Mouse (Mus musculus) midbrain, postnatal 0 days (tissue): ENCODE data around the gene Sds. TPM values are rescaled to one million over a fixed set of nuclear protein-coding genes. Genes with fewer than 3 reads are reported as not detected.

Experiments
- ATAC-seq: fragments of 200-750 bp; cut with Nextera tagmentation; 2 replicates; pipeline ENCODE4 v1.8.0; 2017; ENCODE audit warnings: moderate number of reproducible peaks, mild to moderate bottlenecking, moderate TSS enrichment, moderate library complexity; ENCODE audit not compliant: low FRiP score
- DNase-seq: peaks from one replicate; pipeline ENCODE4 v3.0.0-alpha.2; 2015; ENCODE audit warnings: low spot score
- H3K27ac ChIP-seq: fragments of 300-500 bp; sonication (generic); 2 replicates; pipeline ENCODE4 v1.5.1; 2014; ENCODE audit warnings: low read depth, mild to moderate bottlenecking, low read length, mixed read lengths
- H3K27me3 ChIP-seq: fragments of 300-500 bp; sonication (generic); 2 replicates; pipeline ENCODE4 v1.6.1; 2014; ENCODE audit warnings: low read length, control low read depth, mixed read lengths; ENCODE audit not compliant: insufficient read depth
- H3K36me3 ChIP-seq: fragments of 300-500 bp; sonication (generic); 2 replicates; pipeline ENCODE4 v1.6.1; 2014; ENCODE audit warnings: low read length, control low read depth, mixed read lengths; ENCODE audit not compliant: insufficient read depth
- H3K4me1 ChIP-seq: fragments of 300-500 bp; sonication (generic); 2 replicates; pipeline ENCODE4 v1.6.1; 2014; ENCODE audit warnings: mild to moderate bottlenecking, control low read depth, antibody characterized with exemption, low read length, mixed read lengths; ENCODE audit not compliant: insufficient read depth
- H3K4me2 ChIP-seq: fragments of 300-500 bp; sonication (generic); 2 replicates; pipeline ENCODE4 v1.6.1; 2014; ENCODE audit warnings: low read depth, mild to moderate bottlenecking, low read length, mixed read lengths; ENCODE audit not compliant: poor library complexity, severe bottlenecking
- H3K4me3 ChIP-seq: fragments of 300-500 bp; sonication (generic); 2 replicates; pipeline ENCODE4 v1.5.1; 2014; ENCODE audit warnings: low read depth, mild to moderate bottlenecking, low read length, moderate library complexity
- H3K9ac ChIP-seq: fragments of 300-500 bp; sonication (generic); replicated peaks from 2 replicates; pipeline ENCODE4 v1.6.1; 2014; ENCODE audit warnings: mild to moderate bottlenecking, low read length, moderate library complexity, mixed read lengths; ENCODE audit not compliant: poor library complexity, severe bottlenecking
- H3K9me3 ChIP-seq: fragments of 300-500 bp; sonication (generic); 2 replicates; pipeline ENCODE4 v1.6.1; 2016; ENCODE audit warnings: low read length, control low read depth
- CTCF ChIP-seq: IDR thresholded peaks from 2 replicates; pipeline ENCODE4 v1.5.1; 2016; ENCODE audit warnings: antibody characterized with exemption, mild to moderate bottlenecking
- WGBS: fragments of 180-500 bp; shearing (Covaris S2); extraction: QIAGEN DNeasy Blood & Tissue Kit; methylation state at CpG from one replicate; pipeline ENCODE4 v1.1.7; 2014; 5-methylcytosine and 5-hydroxymethylcytosine counted together
- polyA plus RNA-seq: library from polyadenylated mRNA; unstranded; fragments of >200 nt; fragmentation: Nextera tagmentation; extraction: Ambion mirVana; gene quantifications from 2 replicates; pipeline ENCODE4 v1.2.1, GENCODE M21; 2015
- total RNA-seq: library from RNA; depleted of rRNA; stranded (reverse); fragments of >200 nt; gene quantifications from 2 replicates; pipeline ENCODE4 v1.2.3, GENCODE M21; 2014

Sds gene
- total and polyA plus RNA-seq, 2 experiments from 2014 or later, result 0.17 TPM; not detected in 1

DNA sequence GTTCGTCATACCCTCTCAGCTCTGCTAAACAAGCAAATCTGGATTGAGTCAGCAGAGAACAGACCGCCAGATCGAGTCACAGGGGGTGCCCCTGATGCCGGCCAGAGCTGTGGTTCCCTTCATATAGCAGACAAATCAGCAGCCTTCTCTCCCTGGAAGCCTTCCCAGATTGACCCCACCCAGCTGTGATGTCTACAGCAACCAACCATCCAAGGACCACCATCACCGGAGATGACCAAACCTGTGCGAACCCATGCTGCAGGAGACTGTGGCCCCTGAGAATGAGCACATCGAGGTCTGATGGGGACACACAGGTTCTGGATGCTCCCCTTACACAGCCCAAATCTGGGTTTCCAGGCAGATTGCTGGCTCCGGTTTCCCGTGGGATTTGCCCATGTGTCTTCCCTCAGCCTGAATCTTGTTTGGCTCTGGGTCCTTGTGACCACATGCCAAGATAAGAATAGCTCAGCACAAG is 25.9 kb downstream of the Sds start:
- WGBS, result 58% methylated on average over 9 of the region's 9 CpGs
- DNase-seq, result no peak
- peaks cover 10% of the 10 kb centered on the region; the same call in 1 of the 2 replicates for H3K4me1 ChIP-seq
- no peaks in the 10 kb centered on the region for H3K27me3 ChIP-seq
- no peak overlapping the region for H3K27ac ChIP-seq
- ATAC-seq, result no peak
- peak overlapping the region; percentile 86; the same call in 1 of the 2 replicates for H3K9ac ChIP-seq
- peak overlapping the region; percentile 57 for H3K4me3 ChIP-seq
- peaks cover 11% of the 10 kb centered on the region; the same call in 1 of the 2 replicates for H3K36me3 ChIP-seq
- TF ChIP-seq CTCF, result no peak
- no peaks in the 10 kb centered on the region for H3K9me3 ChIP-seq
- peak overlapping the region; percentile 91 for H3K4me2 ChIP-seq

DNA sequence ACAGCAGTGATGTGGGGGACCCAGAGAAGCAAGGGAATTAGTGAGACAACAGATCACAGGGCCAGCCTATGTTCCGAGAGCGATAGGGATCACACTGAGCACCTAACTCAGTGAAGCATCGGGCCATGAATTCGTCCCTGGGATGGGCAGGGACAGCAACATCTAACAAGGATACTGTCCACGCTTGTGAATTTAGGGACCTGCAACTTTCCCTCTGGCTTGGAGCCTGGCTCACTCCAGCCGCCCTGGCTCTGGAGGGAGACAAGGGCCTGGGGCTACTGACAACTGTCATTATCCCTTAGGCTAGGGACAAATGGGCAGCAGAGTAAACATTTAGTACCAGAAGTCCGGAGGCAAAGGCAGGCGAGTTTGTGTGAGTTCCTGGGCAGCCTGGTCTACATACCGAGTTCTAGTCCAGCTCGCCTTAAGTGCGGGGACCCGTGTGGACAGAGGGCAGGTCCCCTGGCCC is 26.4 kb downstream of the Sds start:
- no peak for TF ChIP-seq CTCF
- peak overlapping the region; percentile 91 for H3K4me2 ChIP-seq
- H3K36me3 ChIP-seq, result peaks cover 6% of the 10 kb centered on the region; the same call in 1 of the 2 replicates
- DNase-seq, result no peak
- H3K27ac ChIP-seq, result 0 out of 2 replicates have a peak overlapping the region, but pooled peaks have one; percentile 4
- peaks cover 10% of the 10 kb centered on the region; the same call in 1 of the 2 replicates for H3K4me1 ChIP-seq
- no peaks in the 10 kb centered on the region for H3K9me3 ChIP-seq
- peak overlapping the region; percentile 86 for H3K9ac ChIP-seq
- no peak for ATAC-seq
- 6% methylated on average over 12 of the region's 12 CpGs for WGBS
- peak overlapping the region; percentile 57 for H3K4me3 ChIP-seq
- no peaks in the 10 kb centered on the region for H3K27me3 ChIP-seq

DNA sequence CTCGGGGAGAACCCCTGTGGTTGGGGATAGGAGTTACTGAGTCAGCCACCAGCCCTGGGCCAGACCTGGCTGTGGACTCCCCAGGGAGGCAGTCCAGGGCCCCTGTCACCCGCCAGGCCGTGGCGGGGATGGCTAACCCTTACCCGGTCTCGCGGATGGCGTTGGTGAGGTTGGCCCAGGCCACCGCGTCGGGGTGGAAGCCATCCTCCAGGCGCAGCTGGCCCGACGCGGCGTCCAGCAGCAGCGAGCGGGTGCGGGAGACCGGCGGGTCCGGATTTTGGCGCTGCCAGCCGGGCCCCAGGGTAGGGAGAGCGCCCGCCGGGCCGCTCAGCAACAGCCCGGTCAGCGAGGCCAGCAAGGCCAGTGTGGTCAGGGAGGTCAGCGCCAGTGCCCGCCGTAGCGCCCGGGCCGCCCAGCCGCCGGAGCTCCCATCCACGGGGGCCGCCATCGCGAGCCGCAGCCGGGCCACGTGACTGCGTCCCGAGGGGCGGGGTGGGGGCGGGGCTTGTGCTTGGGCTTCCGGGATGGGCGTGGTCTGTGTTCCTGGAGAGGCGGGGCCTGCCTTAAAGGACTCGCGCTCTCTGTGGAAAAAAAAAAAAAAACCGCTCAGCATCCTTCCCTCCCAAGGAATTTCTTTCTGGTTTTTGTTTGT is 26.9 kb downstream of the Sds start, which contains the start of gene Plbd2:
Plbd2 (minus strand) TSS at position 482 of the 652 bp plus-strand sequence.
- Histone ChIP-seq H3K4me3 (peak within 1 kb of the TSS; percentile 57), H3K4me2 (peak within 1 kb of the TSS; percentile 91), H3K27me3 (no peaks in the 10 kb centered on the region), H3K4me1 (peaks cover 10% of the 10 kb centered on the region; the same call in 1 of the 2 replicates), H3K27ac (peak within 1 kb of the TSS; percentile 4; the same call in 1 of the 2 replicates), H3K36me3 (peaks cover 5% of the 10 kb centered on the region; the same call in 1 of the 2 replicates), H3K9me3 (no peaks in the 10 kb centered on the region), H3K9ac (peak within 1 kb of the TSS; percentile 86)
- under 1% methylated on average over 44 of the region's 55 CpGs for WGBS
- no peak for TF ChIP-seq CTCF
- ATAC-seq (peak; percentile 78), DNase-seq (peak; percentile 93)

DNA sequence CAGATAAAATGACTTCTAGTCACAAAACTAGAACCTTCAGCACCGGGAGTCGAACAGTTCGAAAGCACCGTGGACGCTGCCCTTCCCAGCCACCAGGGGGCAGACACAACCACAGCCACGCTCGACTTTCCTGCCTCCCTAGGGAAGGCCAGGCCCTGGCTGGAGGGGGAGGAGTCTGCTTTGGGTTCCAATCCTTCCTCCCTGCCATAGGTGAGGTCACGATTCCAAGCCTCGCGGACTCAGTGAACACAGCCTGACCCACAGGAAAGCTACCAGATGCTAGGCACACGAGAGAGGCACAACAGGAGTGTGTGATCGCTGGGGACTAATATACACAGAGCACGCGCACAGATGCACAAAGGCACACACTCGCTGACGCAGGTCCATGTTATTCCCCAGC is 29.0 kb downstream of the Sds start:
- Histone ChIP-seq H3K9ac (no peak overlapping the region), H3K4me2 (no peak overlapping the region), H3K27me3 (no peaks in the 10 kb centered on the region), H3K4me3 (no peak overlapping the region), H3K27ac (no peak overlapping the region), H3K36me3 (no peaks in the 10 kb centered on the region), H3K9me3 (no peaks in the 10 kb centered on the region), H3K4me1 (peaks cover 10% of the 10 kb centered on the region; the same call in 1 of the 2 replicates)
- peak; percentile 77 for TF ChIP-seq CTCF
- ATAC-seq, result no peak
- peak; percentile 57 for DNase-seq
- 25% methylated on average over 16 of the region's 16 CpGs for WGBS

DNA sequence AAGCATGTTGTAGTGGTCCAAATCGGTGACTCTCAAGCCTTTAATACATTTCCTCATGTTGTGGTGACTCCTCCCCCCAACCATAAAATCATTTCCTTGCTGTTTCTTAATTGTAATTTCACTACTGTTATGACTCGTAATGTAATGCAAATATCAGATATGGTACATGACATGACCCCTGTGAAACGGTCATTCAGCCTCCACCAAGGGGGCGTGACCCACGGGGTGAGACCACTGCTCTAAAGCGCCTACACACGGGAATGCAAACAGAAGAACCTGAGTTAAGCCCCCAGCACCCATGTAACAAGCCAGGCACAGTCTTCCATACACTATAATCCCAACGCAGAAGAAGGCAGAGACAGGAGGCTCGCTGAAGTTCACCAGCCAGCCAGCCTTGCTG is 29.5 kb downstream of the Sds start:
- no peak overlapping the region for H3K4me2 ChIP-seq
- WGBS, result 69% methylated on average over 9 of the region's 9 CpGs
- no peaks in the 10 kb centered on the region for H3K27me3 ChIP-seq
- no peak overlapping the region for H3K9ac ChIP-seq
- DNase-seq (no peak), ATAC-seq (no peak)
- peaks cover 10% of the 10 kb centered on the region; the same call in 1 of the 2 replicates for H3K4me1 ChIP-seq
- no peaks in the 10 kb centered on the region for H3K36me3 ChIP-seq
- H3K9me3 ChIP-seq, result no peaks in the 10 kb centered on the region
- no peak overlapping the region for H3K4me3 ChIP-seq
- no peak for TF ChIP-seq CTCF
- H3K27ac ChIP-seq, result no peak overlapping the region

DNA sequence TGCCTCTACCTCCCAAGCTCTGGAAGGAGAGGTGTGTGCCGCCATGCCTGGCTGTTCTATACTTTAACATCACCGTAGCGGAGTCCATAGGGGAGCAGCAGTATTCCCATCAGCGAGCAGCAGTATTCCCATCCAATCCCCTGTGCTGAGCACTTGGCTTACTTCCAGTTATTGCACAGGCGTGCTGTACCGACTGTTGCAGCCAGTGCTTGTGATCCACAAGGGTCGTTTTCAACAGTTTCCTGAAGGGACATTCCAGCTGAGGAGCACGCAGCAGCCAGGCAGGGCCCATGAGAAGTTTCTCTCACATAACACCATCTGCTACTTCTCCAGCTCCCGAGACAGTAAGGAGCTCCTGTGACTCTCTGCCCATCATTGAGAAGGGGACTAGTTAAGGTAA is 30.2 kb downstream of the Sds start:
- Histone ChIP-seq H3K27ac (no peak overlapping the region), H3K4me3 (no peak overlapping the region), H3K27me3 (no peaks in the 10 kb centered on the region), H3K36me3 (no peaks in the 10 kb centered on the region), H3K4me1 (peaks cover 10% of the 10 kb centered on the region; the same call in 1 of the 2 replicates), H3K9me3 (no peaks in the 10 kb centered on the region), H3K4me2 (no peak overlapping the region), H3K9ac (no peak overlapping the region)
- ATAC-seq (no peak), DNase-seq (peak; percentile 31)
- WGBS, result 50% methylated on average over 9 of the region's 9 CpGs
- TF ChIP-seq CTCF, result no peak
